Mouse (Mus musculus): Measurements from ENCODE around the gene 6030468B19Rik.

Gene 6030468B19Rik

GRCm38 (mm10) chr11:117797511-117798159 lies at the start of gene 6030468B19Rik:
Gene 6030468B19Rik, plus strand, starts transcription at chr11:117797660.
- DNase-seq (ENCODE audit: low spot score) = no peak

GRCm38 (mm10) chr11:117748628-117749027 lies 48.8 kb upstream of the 6030468B19Rik start:
- no peak for DNase-seq (ENCODE audit: low spot score)

- DNase-seq (ENCODE audit: low spot score) = no peak
Observed at GRCm38 (mm10) chr11:117749414-117749813, 48.0 kb upstream of the 6030468B19Rik start.

- DNase-seq (ENCODE audit: low spot score) = no peak
Observed at GRCm38 (mm10) chr11:117751544-117751943, 45.9 kb upstream of the 6030468B19Rik start.

GRCm38 (mm10) chr11:117755891-117756290 lies 41.6 kb upstream of the 6030468B19Rik start:
- no peak for DNase-seq (ENCODE audit: low spot score)

DNA sequence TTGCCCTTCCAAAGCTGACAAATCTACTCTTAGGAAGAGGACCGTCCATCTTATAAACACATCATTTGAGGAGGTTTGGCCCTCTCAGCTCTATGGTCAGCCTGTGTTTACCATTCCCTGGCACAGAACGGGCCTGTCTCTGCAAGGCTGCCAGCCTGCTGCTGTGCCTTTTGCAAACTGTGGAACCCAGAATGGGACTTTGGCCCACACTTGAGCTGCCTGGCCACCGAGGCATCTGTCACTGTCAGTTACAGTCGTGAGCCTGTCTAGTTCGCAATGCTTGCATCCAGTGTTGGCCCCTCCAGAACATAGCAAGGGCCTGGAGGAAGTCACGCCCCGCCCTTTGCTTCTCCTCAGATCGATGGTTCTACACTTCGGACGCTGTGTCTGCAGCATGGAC lies 38.2 kb upstream of the 6030468B19Rik start:
- no peak for DNase-seq (ENCODE audit: low spot score)

DNA sequence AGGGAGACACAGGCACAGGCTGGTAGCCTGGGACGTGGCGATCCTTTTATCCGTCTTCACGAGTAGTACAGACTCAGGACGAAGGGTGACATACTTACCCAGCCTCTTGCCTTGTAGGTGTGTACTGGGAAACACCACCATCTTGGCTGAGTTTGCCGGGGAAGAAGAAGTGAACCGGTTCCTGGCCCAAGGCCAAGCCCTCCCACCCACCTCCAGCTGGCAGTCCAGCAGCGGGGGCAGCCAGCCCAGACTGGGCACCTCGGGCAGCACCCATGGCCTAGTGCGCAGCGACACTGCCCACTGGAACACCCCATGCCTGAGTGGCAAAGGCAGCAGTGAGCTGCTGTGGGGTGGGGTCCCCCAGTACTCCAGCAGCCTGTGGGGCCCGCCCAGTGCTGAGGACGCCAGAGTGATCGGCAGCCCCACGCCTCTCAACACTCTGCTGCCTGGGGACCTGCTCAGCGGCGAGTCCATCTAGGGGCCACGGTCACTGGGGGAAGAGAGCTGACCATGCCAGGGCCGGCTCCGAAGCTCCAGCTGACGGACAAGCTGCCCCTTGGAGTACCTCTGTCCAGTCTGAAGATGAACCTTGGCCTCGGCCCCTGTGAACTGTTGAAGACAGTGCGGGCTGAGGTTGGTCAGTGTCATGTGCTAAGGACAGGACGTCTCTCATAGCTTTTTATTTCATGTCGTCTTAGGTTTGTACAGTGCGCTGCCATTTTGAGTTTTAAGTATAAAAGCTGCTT lies 36.9 kb upstream of the 6030468B19Rik start:
- DNase-seq (ENCODE audit: low spot score) = no peak

GRCm38 (mm10) chr11:117761801-117762200 lies 35.7 kb upstream of the 6030468B19Rik start:
- no peak for DNase-seq (ENCODE audit: low spot score)

- no peak for DNase-seq (ENCODE audit: low spot score)
Observed at GRCm38 (mm10) chr11:117762246-117762645, 35.2 kb upstream of the 6030468B19Rik start.

DNA sequence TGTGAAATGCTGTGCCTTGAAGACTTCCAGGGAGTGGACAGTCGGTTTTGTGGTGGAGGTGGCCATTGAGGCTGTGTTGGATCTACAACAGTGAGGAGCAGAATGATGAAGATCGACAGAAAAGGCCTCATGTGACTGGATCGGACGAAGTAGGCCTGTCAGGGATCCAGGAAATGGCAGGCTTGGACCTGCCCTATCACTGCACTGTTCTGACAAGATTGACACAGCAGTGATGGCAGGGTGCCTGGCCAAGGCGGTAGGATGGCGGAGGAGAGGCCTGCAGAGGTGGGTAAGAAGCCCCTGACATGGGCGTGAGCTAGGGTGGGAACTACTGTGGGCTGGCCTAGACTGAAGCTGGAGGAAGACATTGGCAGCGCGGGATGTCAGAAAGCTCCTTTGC lies 33.1 kb upstream of the 6030468B19Rik start:
- peak; percentile 46 for DNase-seq (ENCODE audit: low spot score)

DNA sequence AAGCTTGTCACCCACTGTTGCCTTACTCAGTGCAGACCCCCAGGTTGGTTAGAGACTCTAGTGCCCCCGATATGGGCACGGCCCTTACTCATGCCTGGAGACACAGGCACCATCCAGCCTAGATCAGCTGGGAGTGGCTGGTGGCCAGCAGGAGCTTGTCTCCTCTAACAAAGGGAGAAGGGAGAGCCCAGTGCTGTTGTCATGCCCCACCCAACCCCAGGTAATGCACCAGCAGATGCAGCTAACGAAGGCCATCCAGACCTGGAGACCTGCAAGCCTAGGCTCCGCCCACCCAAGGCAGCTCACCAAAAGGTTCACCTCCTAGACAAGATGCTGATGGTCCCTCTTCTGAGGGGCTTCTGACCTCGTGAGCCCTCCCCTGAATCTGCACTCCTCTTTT lies 32.1 kb upstream of the 6030468B19Rik start:
- DNase-seq (ENCODE audit: low spot score) = no peak

- DNase-seq (ENCODE audit: low spot score) = no peak
Observed at GRCm38 (mm10) chr11:117766275-117766674, 31.2 kb upstream of the 6030468B19Rik start.

GRCm38 (mm10) chr11:117768725-117769682 lies 28.5 kb upstream of the 6030468B19Rik start:
- no peak for DNase-seq (ENCODE audit: low spot score)

GRCm38 (mm10) chr11:117769683-117770047 lies 27.8 kb upstream of the 6030468B19Rik start:
- DNase-seq (ENCODE audit: low spot score) = no peak

DNA sequence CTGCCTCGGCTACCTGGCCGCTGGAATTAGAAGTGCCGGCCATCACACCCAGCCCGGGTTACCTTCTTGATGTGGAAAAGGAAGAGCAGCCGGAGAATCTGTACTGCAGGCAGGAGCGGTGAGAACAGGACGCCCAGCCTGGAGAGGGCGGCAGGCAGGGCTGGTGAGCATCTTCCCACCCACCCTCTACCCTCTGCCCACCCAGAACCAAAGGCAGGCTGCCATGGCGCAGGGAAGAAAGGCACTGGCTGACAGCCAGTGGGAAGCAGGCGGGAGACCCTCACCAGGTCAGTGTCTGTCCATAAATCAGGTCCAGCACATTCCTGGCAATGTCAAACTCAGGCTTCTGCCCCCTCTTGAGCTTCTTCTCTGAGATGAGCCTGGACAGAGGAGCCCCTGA lies 27.1 kb upstream of the 6030468B19Rik start:
- no peak for DNase-seq (ENCODE audit: low spot score)

GRCm38 (mm10) chr11:117772352-117772751 lies 25.1 kb upstream of the 6030468B19Rik start:
- DNase-seq (ENCODE audit: low spot score) = no peak

GRCm38 (mm10) chr11:117774925-117775324 lies 22.5 kb upstream of the 6030468B19Rik start:
- DNase-seq (ENCODE audit: low spot score) = no peak

DNA sequence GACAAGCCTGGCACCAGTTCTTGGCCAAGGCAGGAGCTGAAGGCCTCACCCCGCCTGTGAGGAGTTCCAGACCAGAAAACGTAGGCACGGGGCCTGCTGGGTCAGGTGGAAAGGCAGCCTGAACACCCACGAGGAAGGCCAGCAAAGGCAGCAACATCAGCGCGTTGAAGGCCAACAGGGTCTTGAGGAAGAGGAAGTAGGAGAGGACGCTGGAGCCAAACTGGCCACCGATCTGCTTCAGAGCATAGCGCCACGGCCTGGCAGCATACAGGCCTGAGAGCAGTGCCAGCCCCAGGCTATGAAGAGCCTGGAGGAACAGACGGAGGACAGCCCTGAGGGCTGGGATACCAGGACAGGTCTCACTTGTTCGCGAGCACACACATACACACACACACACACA lies 21.9 kb upstream of the 6030468B19Rik start:
- no peak for DNase-seq (ENCODE audit: low spot score)

- no peak for DNase-seq (ENCODE audit: low spot score)
Observed at GRCm38 (mm10) chr11:117776085-117776792, 21.2 kb upstream of the 6030468B19Rik start.

- no peak for DNase-seq (ENCODE audit: low spot score)
Observed at GRCm38 (mm10) chr11:117777111-117777510, 20.3 kb upstream of the 6030468B19Rik start.

GRCm38 (mm10) chr11:117778031-117778430 lies 19.4 kb upstream of the 6030468B19Rik start:
- no peak for DNase-seq (ENCODE audit: low spot score)
